Mouse (Mus musculus) layer of hippocampus, adult 9-10 months (tissue): ENCODE measurements around the gene Bach1.

Experiments used
- DNase-seq: peaks from one replicate; pipeline ENCODE4 v3.0.0; 2022; ENCODE audit warnings: low spot score

Gene Bach1

GRCm38 (mm10) chr16:87698692-87699305 lies at the start of gene Bach1:
TSS of gene Bach1 (plus strand) at chr16:87698945.
- no peak for DNase-seq

GRCm38 (mm10) chr16:87652344-87652743 lies 46.4 kb upstream of the Bach1 start:
- DNase-seq = no peak

GRCm38 (mm10) chr16:87652924-87653323 lies 45.8 kb upstream of the Bach1 start:
- DNase-seq = no peak

GRCm38 (mm10) chr16:87654016-87654575 lies 44.6 kb upstream of the Bach1 start:
- no peak for DNase-seq

- no peak for DNase-seq
Observed at GRCm38 (mm10) chr16:87655005-87655404, 43.7 kb upstream of the Bach1 start.

- no peak for DNase-seq
Observed at GRCm38 (mm10) chr16:87655579-87655978, 43.2 kb upstream of the Bach1 start.

GRCm38 (mm10) chr16:87656771-87657170 lies 42.0 kb upstream of the Bach1 start:
- no peak for DNase-seq

- DNase-seq = no peak
Observed at GRCm38 (mm10) chr16:87657291-87657690, 41.5 kb upstream of the Bach1 start.

GRCm38 (mm10) chr16:87661024-87661471 lies 37.7 kb upstream of the Bach1 start:
- DNase-seq = no peak

GRCm38 (mm10) chr16:87661636-87662035 lies 37.1 kb upstream of the Bach1 start:
- DNase-seq = no peak

GRCm38 (mm10) chr16:87662528-87662927 lies 36.2 kb upstream of the Bach1 start:
- DNase-seq = no peak

- DNase-seq = no peak
Observed at GRCm38 (mm10) chr16:87663890-87664289, 34.9 kb upstream of the Bach1 start.

GRCm38 (mm10) chr16:87665246-87665645 lies 33.5 kb upstream of the Bach1 start:
- no peak for DNase-seq

- no peak for DNase-seq
Observed at GRCm38 (mm10) chr16:87665752-87666619, 32.8 kb upstream of the Bach1 start.

- DNase-seq = no peak
Observed at GRCm38 (mm10) chr16:87666620-87667004, 32.1 kb upstream of the Bach1 start.

GRCm38 (mm10) chr16:87668002-87668401 lies 30.7 kb upstream of the Bach1 start:
- no peak for DNase-seq

GRCm38 (mm10) chr16:87670091-87670820 lies 28.5 kb upstream of the Bach1 start:
- no peak for DNase-seq

- no peak for DNase-seq
Observed at GRCm38 (mm10) chr16:87670821-87671165, 28.0 kb upstream of the Bach1 start.

- DNase-seq = no peak
Observed at GRCm38 (mm10) chr16:87671336-87671735, 27.4 kb upstream of the Bach1 start.

- DNase-seq = no peak
Observed at GRCm38 (mm10) chr16:87673155-87673554, 25.6 kb upstream of the Bach1 start.

GRCm38 (mm10) chr16:87676182-87676581 lies 22.6 kb upstream of the Bach1 start:
- no peak for DNase-seq

- no peak for DNase-seq
Observed at GRCm38 (mm10) chr16:87678667-87679066, 20.1 kb upstream of the Bach1 start.
